Mouse (Mus musculus) adrenal gland, adult 18-20 months (tissue): ENCODE measurements around the gene Tinagl1. TPM values are rescaled to one million over a fixed set of nuclear protein-coding genes. Genes with fewer than 3 reads are reported as not detected.

Experiments
- DNase-seq, 2 experiments: peaks; one replicate each; pipeline ENCODE4 v3.0.0; 2021 to 2022; ENCODE audit warnings: low spot score in 2 of 2
- total RNA-seq, 2 experiments: library from RNA; stranded (reverse); gene quantifications; 1 replicate in 1 of 2; 2 replicates in 1 of 2; pipeline ENCODE4 v1.2.3; 2021

Tinagl1 gene
- total RNA-seq, 2 experiments from 2014 or later, result 133 to 239 TPM

GRCm38 (mm10) chr4:130180909-130181602 lies 6.1 kb upstream of the Tinagl1 start:
- no peak for DNase-seq

GRCm38 (mm10) chr4:130179876-130180275 lies 5.0 kb upstream of the Tinagl1 start:
- no peak for DNase-seq

GRCm38 (mm10) chr4:130177536-130177935 lies 2.6 kb upstream of the Tinagl1 start:
- no peak for DNase-seq

GRCm38 (mm10) chr4:130177087-130177486 lies 2.2 kb upstream of the Tinagl1 start:
- peak; percentile 55 to 59 for DNase-seq

GRCm38 (mm10) chr4:130176156-130176720 lies 1.3 kb upstream of the Tinagl1 start:
- no peak for DNase-seq

- peak; percentile 72 to 73 for DNase-seq
Measured at GRCm38 (mm10) chr4:130174335-130175031, 439 bp downstream of the Tinagl1 start.

GRCm38 (mm10) chr4:130173911-130174311 lies 1.0 kb downstream of the Tinagl1 start:
- DNase-seq, result peak in 1 of 2 experiments; percentile 48

- DNase-seq, result no peak
Measured at GRCm38 (mm10) chr4:130173060-130173822, 1.7 kb downstream of the Tinagl1 start.

GRCm38 (mm10) chr4:130171951-130172765 lies 2.8 kb downstream of the Tinagl1 start:
- DNase-seq, result peak in 1 of 2 experiments; percentile 65

GRCm38 (mm10) chr4:130170362-130170761 lies 4.6 kb downstream of the Tinagl1 start:
- no peak for DNase-seq

GRCm38 (mm10) chr4:130169411-130169971 lies 5.4 kb downstream of the Tinagl1 start:
- no peak for DNase-seq

- peak; percentile 87 to 89 for DNase-seq
Measured at GRCm38 (mm10) chr4:130168280-130169183, 6.4 kb downstream of the Tinagl1 start.

- no peak for DNase-seq
Measured at GRCm38 (mm10) chr4:130167814-130168213, 7.1 kb downstream of the Tinagl1 start.

GRCm38 (mm10) chr4:130167321-130167720 lies 7.6 kb downstream of the Tinagl1 start:
- no peak for DNase-seq

- no peak for DNase-seq
Measured at GRCm38 (mm10) chr4:130166592-130166991, 8.3 kb downstream of the Tinagl1 start.

- DNase-seq, result no peak
Measured at GRCm38 (mm10) chr4:130166061-130166460, 8.9 kb downstream of the Tinagl1 start.

GRCm38 (mm10) chr4:130164121-130164520 lies 10.8 kb downstream of the Tinagl1 start:
- no peak for DNase-seq

- peak in 1 of 2 experiments; percentile 62 for DNase-seq
Measured at GRCm38 (mm10) chr4:130163391-130163861, 11.5 kb downstream of the Tinagl1 start.

- DNase-seq, result no peak
Measured at GRCm38 (mm10) chr4:130161349-130161748, 13.6 kb downstream of the Tinagl1 start.
